Mouse (Mus musculus) small intestine, adult 2 months (tissue): ENCODE measurements around the gene Rsu1. TPM values are rescaled to one million over a fixed set of nuclear protein-coding genes. Genes with fewer than 3 reads are reported as not detected.

Source experiments
- H3K27ac ChIP-seq: fragments of 200-500 bp; 2 replicates; pipeline ENCODE4 v1.5.1; 2012; ENCODE audit warnings: low read depth, low read length, control low read depth, inconsistent platforms; ENCODE audit not compliant: insufficient read depth
- H3K27me3 ChIP-seq: fragments of 200-500 bp; 2 replicates; pipeline ENCODE4 v1.6.1; 2012; ENCODE audit warnings: mild to moderate bottlenecking, moderate library complexity, low read length, inconsistent platforms; ENCODE audit not compliant: control insufficient read depth, insufficient read depth
- H3K36me3 ChIP-seq: fragments of 200-500 bp; 2 replicates; pipeline ENCODE4 v1.6.1; 2012; ENCODE audit warnings: mild to moderate bottlenecking, low read length, control low read depth, inconsistent platforms; ENCODE audit not compliant: control insufficient read depth, insufficient read depth
- H3K4me1 ChIP-seq: fragments of 200-500 bp; 2 replicates; pipeline ENCODE4 v1.6.1; 2012; ENCODE audit warnings: low read length, inconsistent platforms, mixed read lengths; ENCODE audit not compliant: control insufficient read depth, insufficient read depth, insufficient read length
- H3K4me3 ChIP-seq: fragments of 200-500 bp; 2 replicates; pipeline ENCODE4 v1.5.1; 2012; ENCODE audit warnings: low read depth, mild to moderate bottlenecking, control low read depth, inconsistent platforms, low read length, moderate library complexity
- CTCF ChIP-seq: fragments of 200-500 bp; IDR thresholded peaks from 2 replicates; pipeline ENCODE4 v1.5.1; 2012; ENCODE audit warnings: low read depth, mild to moderate bottlenecking, control low read depth, inconsistent platforms, low read length, moderate library complexity, mixed read lengths; ENCODE audit not compliant: insufficient replicate concordance, insufficient read length; ENCODE audit errors: extremely low read depth
- POLR2A ChIP-seq: fragments of 200-500 bp; IDR thresholded peaks from 2 replicates; pipeline ENCODE4 v1.6.1; 2012; ENCODE audit warnings: low read depth, mild to moderate bottlenecking, control low read depth, inconsistent platforms, low read length, moderate library complexity
- WGBS: fragments of 180-500 bp; shearing (Covaris S2); methylation state at CpG from one replicate; pipeline ENCODE4 v1.1.7; 2018; 5-methylcytosine and 5-hydroxymethylcytosine counted together
- polyA plus RNA-seq: library from polyadenylated mRNA; depleted of rRNA; stranded (reverse); fragments of >200 nt; gene quantifications from 2 replicates; pipeline ENCODE4 v1.2.3, GENCODE M21; 2012

Gene Rsu1
- polyA plus RNA-seq, 1 experiment = 21.0 TPM

- no peaks in the 10 kb centered on the region for H3K36me3 ChIP-seq
- TF ChIP-seq POLR2A (no peak), CTCF (peak; percentile 42; the same call in 1 of the 2 replicates)
- 57% methylated on average over 5 of the region's 5 CpGs for WGBS
- no peaks in the 10 kb centered on the region for H3K27me3 ChIP-seq
- no peaks in the 10 kb centered on the region for H3K4me1 ChIP-seq
- no peak overlapping the region for H3K27ac ChIP-seq
- H3K4me3 ChIP-seq = no peak overlapping the region
Measured at GRCm38 (mm10) chr2:13168743-13169142, 102.5 kb downstream of the Rsu1 start.

- Histone ChIP-seq H3K36me3 (0 out of 2 replicates have a peak, but pooled peaks cover 1% of the 10 kb centered on the region), H3K27ac (no peak overlapping the region), H3K4me1 (no peaks in the 10 kb centered on the region), H3K4me3 (no peak overlapping the region), H3K27me3 (no peaks in the 10 kb centered on the region)
- TF ChIP-seq POLR2A (no peak), CTCF (no peak)
- 36% methylated on average over 2 of the region's 2 CpGs for WGBS
Measured at GRCm38 (mm10) chr2:13161717-13162116, 109.5 kb downstream of the Rsu1 start.

GRCm38 (mm10) chr2:13145245-13145644 is 126.0 kb downstream of the Rsu1 start:
- no peaks in the 10 kb centered on the region for H3K36me3 ChIP-seq
- 81% methylated on average over 6 of the region's 6 CpGs for WGBS
- H3K27ac ChIP-seq = no peak overlapping the region
- no peaks in the 10 kb centered on the region for H3K27me3 ChIP-seq
- no peaks in the 10 kb centered on the region for H3K4me1 ChIP-seq
- TF ChIP-seq CTCF (no peak), POLR2A (no peak)
- H3K4me3 ChIP-seq = no peak overlapping the region

GRCm38 (mm10) chr2:13134890-13135289 is 136.3 kb downstream of the Rsu1 start:
- no peak overlapping the region for H3K27ac ChIP-seq
- no peak overlapping the region for H3K4me3 ChIP-seq
- TF ChIP-seq POLR2A (no peak), CTCF (no peak)
- no peaks in the 10 kb centered on the region for H3K27me3 ChIP-seq
- no peaks in the 10 kb centered on the region for H3K4me1 ChIP-seq
- 77% methylated on average over 2 of the region's 2 CpGs for WGBS
- H3K36me3 ChIP-seq = no peaks in the 10 kb centered on the region

GRCm38 (mm10) chr2:13132841-13133240 is 138.4 kb downstream of the Rsu1 start:
- no peak for TF ChIP-seq CTCF
- TF ChIP-seq POLR2A = no peak
- Histone ChIP-seq H3K4me1 (no peaks in the 10 kb centered on the region), H3K27me3 (no peaks in the 10 kb centered on the region), H3K27ac (no peak overlapping the region), H3K4me3 (no peak overlapping the region), H3K36me3 (no peaks in the 10 kb centered on the region)
- WGBS = 85% methylated on average over 8 of the region's 8 CpGs

GRCm38 (mm10) chr2:13132406-13132805 is 138.8 kb downstream of the Rsu1 start:
- Histone ChIP-seq H3K4me3 (no peak overlapping the region), H3K4me1 (no peaks in the 10 kb centered on the region), H3K27ac (no peak overlapping the region), H3K36me3 (no peaks in the 10 kb centered on the region), H3K27me3 (no peaks in the 10 kb centered on the region)
- WGBS = 81% methylated on average over 8 of the region's 8 CpGs
- TF ChIP-seq POLR2A = no peak
- TF ChIP-seq CTCF = no peak

- Histone ChIP-seq H3K4me3 (no peak overlapping the region), H3K36me3 (no peaks in the 10 kb centered on the region), H3K4me1 (no peaks in the 10 kb centered on the region), H3K27me3 (no peaks in the 10 kb centered on the region), H3K27ac (no peak overlapping the region)
- 80% methylated on average over 10 of the region's 10 CpGs for WGBS
- no peak for TF ChIP-seq CTCF
- no peak for TF ChIP-seq POLR2A
Measured at GRCm38 (mm10) chr2:13129859-13130258, 141.4 kb downstream of the Rsu1 start.

GRCm38 (mm10) chr2:13129337-13129736 is 141.9 kb downstream of the Rsu1 start:
- Histone ChIP-seq H3K36me3 (no peaks in the 10 kb centered on the region), H3K4me1 (no peaks in the 10 kb centered on the region), H3K27ac (no peak overlapping the region), H3K27me3 (no peaks in the 10 kb centered on the region), H3K4me3 (no peak overlapping the region)
- WGBS = 78% methylated on average over 10 of the region's 10 CpGs
- no peak for TF ChIP-seq POLR2A
- TF ChIP-seq CTCF = no peak
